Mouse (Mus musculus) naive thymus-derived CD4-positive, alpha-beta T cell, adult 5 months (primary cell): ENCODE measurements around the gene Cyp4f17. TPM values are rescaled to one million over a fixed set of nuclear protein-coding genes. Genes with fewer than 3 reads are reported as not detected.

Experiments
- polyA plus RNA-seq: library from polyadenylated mRNA; unstranded; fragments of 100-300 nt; shearing (Covaris generic); gene quantifications from one replicate; pipeline ENCODE4 v1.2.1, GENCODE M21; 2017

Gene Cyp4f17
- polyA plus RNA-seq = 1.1 TPM

DNA sequence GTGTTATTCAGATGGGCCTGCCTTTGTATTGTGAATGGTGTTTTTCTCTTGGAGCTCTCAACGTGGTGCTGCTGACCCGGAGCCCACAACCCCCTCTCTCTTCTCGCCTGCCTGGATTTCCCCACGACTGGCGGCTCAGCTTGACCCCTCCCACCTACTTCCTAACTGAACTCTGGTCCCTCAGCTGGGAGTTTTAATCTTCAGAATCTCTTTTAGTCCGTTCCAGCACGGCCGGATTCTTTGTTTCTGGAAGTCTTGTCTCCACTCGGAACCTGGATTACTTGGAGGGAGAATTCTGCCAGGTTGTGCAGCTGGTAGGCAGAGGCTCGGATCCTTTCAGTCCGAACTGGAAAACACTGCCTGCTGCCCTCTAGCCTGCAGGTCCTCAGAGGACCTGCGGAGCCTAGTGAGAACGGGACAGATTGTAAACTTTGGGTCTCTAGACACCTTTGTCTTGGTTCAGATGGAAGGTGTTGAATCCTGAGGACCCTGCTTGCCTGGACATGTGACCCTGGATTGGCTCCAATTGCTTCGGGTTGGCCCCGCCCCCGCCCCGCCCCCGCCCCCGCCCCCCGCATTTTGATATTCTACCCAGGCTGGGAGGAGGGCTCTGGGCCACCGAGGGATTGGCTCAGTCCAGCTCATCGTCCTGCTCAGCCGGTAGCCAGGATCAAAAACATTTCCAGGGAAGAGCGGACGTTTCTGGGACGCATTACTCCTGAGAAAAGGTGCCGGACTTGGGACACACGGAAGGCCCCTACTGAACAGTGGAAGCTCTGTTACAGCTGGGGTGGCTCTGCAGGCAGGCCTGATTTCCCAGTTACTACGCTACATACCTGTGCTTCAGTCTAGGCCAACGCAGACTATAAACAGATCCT is at the start of gene Cyp4f17:
Gene Cyp4f17 (plus strand): TSS at position 200 of the 878 bp plus-strand sequence.

DNA sequence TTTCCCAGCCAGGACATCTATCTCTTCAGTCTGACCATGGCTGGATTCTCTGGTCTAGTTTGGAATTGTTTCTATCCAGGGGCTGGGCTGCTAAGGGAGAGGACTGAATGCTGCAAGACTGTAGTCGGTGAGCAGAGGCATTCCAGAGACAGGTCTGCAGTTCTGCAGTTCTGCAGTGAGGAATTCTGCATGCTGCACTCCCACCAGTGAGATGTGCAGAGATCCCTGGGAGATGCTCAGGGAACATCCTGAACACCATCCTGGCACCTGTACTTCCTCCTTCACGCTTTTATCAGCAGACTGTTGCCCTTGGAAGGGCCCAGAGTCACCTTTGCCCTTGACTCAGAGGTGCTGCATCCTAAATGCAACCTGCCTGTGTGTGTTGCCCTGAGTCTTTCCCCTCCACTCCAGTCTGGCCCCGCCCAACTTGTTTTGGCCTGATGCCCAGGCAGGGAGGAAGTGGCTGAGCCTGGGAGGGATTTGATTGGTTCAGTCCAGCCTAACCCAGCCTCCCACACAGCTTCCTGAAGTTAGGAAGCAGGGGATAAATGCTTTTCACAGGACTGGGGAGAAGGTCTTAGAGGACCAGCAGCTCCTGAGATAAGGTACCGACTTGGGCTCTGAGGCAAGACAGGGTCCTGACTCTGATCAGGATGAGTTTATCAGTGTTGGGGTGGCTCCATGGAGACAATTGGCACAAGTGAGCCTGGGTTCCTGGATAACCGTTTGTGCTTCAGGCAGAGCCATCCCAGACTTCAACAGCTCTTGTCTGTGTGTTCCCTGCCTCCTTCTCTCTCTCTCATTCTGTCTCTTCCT is 30.4 kb downstream of the Cyp4f17 start, which contains the start of gene Cyp4f16:
Gene Cyp4f16 (plus strand): TSS at position 508 of the 816 bp plus-strand sequence.

Other genes starting within 250 kb of the Cyp4f17 start
- gene Brd4, start 221.3 kb upstream of the Cyp4f17 start, polyA plus RNA-seq = 329 TPM
- 287 TPM for gene Akap8, start 184.8 kb upstream of the Cyp4f17 start, polyA plus RNA-seq
- 339 TPM for gene Akap8l, start 155.4 kb upstream of the Cyp4f17 start, polyA plus RNA-seq
- 20.4 TPM for gene Wiz, start 116.6 kb upstream of the Cyp4f17 start, polyA plus RNA-seq
- gene Rasal3, start 102.5 kb upstream of the Cyp4f17 start, polyA plus RNA-seq = 735 TPM
- gene Pglyrp2, start 81.9 kb upstream of the Cyp4f17 start, polyA plus RNA-seq = 37.1 TPM
- not detected for gene Cyp4f39, start 53.3 kb upstream of the Cyp4f17 start, polyA plus RNA-seq
- gene Cyp4f16, start 30.5 kb downstream of the Cyp4f17 start, polyA plus RNA-seq = 6.3 TPM
- gene Cyp4f37, start 115.3 kb downstream of the Cyp4f17 start, polyA plus RNA-seq = not detected
- not detected for gene Cyp4f40, start 152.8 kb downstream of the Cyp4f17 start, polyA plus RNA-seq
- not detected for gene Cyp4f15, start 179.6 kb downstream of the Cyp4f17 start, polyA plus RNA-seq